In genomic region chr15:9155325-9155724, GRCm38 (mm10) we compare ENCODE assay signal across 9 mouse cellular contexts. TPM values are rescaled to one million over a fixed set of nuclear protein-coding genes. Genes with fewer than 3 reads are reported as not detected.
DNase-seq lines count a peak whose midpoint lies in the region; ATAC-seq lines count a peak whose summit lies in the region.
"Had no signal": no experiment of that assay in that cellular context is flagged by ENCODE, and none has a peak within 500 bp of the region (broad histone marks: within the 10 kb centered on the region; RNA-seq: fewer than 3 reads in every experiment).

Skp2 (minus strand) TSS chr15:9155425.

- H3K4me1 ChIP-seq in heart, embryonic 10.5 days = no peaks in the 10 kb centered on the region
- no peaks in the 10 kb centered on the region for H3K4me1 ChIP-seq in limb, embryonic 13.5 days

- H3K36me3 ChIP-seq in heart, embryonic 10.5 days = peaks cover 37% of the 10 kb centered on the region
- peaks cover 50% of the 10 kb centered on the region for H3K36me3 ChIP-seq in limb, embryonic 13.5 days

- no peaks in the 10 kb centered on the region for H3K9me3 ChIP-seq in heart, embryonic 10.5 days
- no peaks in the 10 kb centered on the region for H3K9me3 ChIP-seq in limb, embryonic 13.5 days

- no peak for DNase-seq in heart, embryonic 10.5 days (ENCODE audit: low spot score)
- no peak for DNase-seq in heart, adult 9 months (ENCODE audit: low spot score in 2 of 2)
- DNase-seq in thymus, postnatal 0 days (ENCODE audit: low spot score) = no peak
- DNase-seq in thymus, postnatal 10 days (ENCODE audit: low spot score in 2 of 2) = no peak
- DNase-seq in cerebellum, postnatal 10 days = no peak
- no peak for DNase-seq in layer of hippocampus, adult 11-12 months (ENCODE audit: low spot score)
- no peak for DNase-seq in thymus, adult 18-20 months
- DNase-seq: adrenal gland, adult 8-10 months had no signal

- H3K27ac ChIP-seq in heart, embryonic 10.5 days = no peak within 1 kb of the TSS
- no peak within 1 kb of the TSS for H3K27ac ChIP-seq in limb, embryonic 13.5 days

- H3K4me3 ChIP-seq in heart, embryonic 10.5 days = no peak within 1 kb of the TSS
- H3K4me3 ChIP-seq in limb, embryonic 13.5 days = no peak within 1 kb of the TSS

- ATAC-seq in limb, embryonic 13.5 days (ENCODE audit: low FRiP score, low read depth) = no peak

- no peak within 1 kb of the TSS for H3K4me2 ChIP-seq in limb, embryonic 13.5 days (replicated peaks)

- H3K9ac ChIP-seq in limb, embryonic 13.5 days = no peak within 1 kb of the TSS

- no peaks in the 10 kb centered on the region for H3K27me3 ChIP-seq in heart, embryonic 10.5 days (ENCODE audit: insufficient read depth, poor library complexity, severe bottlenecking)
- H3K27me3 ChIP-seq in limb, embryonic 13.5 days = no peaks in the 10 kb centered on the region

RNA-seq across cellular contexts. Expression of gene Skp2, which starts in this region (rescaled TPM):
- polyA plus RNA-seq in heart, embryonic 10.5 days (2016; fragmentation: Nextera tagmentation; extraction: Ambion mirVana) = 58.1 and 76.3 TPM in 2 replicates
- 32.5 and 33.7 TPM in 2 replicates for polyA plus RNA-seq in thymus, postnatal 0 days (2015; fragmentation: Nextera tagmentation; extraction: Ambion mirVana)
- 99.9 and 107 TPM in 2 replicates for polyA plus RNA-seq in limb, embryonic 13.5 days (2015; fragmentation: Nextera tagmentation; extraction: Ambion mirVana)
